Mouse (Mus musculus): Measurements from ENCODE around the gene Sars.

Sars gene

DNA sequence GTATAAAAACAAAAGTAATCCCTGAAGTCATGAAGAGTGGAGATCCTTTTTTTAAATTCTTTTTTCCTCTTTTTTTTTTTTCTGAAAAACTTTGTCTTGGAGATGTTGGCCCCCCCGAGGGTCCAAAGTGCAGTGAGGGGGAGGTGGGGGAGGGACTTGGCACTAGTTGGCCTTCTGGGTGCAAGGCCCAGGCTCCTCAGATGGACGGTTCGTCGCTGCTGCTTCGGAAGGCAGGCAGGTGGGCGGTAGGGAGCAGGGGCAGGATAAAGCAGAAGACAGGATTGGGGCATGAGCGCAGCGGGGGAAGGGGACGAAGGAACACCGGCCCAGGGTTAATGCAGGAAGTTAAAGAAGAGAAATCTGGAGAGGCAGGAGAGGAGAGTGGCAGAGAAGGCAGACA is 52.7 kb downstream of the Sars start:
- DNase-seq (ENCODE audit: low spot score) = no peak

DNA sequence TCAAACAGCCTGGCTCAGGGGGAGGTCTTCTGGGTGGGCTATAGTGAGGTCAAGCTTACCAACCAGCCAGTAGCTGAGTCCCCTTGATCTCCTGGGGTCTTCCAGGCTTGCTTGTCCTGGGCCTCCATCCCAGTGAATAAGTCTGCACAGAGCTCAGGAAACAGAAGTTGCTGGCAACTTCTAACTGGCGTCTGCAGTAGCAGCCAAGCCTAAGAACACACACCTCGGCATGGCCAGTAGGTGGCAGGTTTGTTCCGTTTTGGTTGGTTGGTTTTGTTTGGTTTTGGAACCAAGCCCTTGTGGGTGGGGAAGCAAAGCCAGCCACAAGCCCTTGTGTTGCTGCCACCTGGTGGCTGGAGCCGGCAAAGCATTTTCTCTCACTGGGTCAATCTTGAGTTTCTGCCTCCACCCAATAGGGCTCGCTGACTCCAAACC is 55.9 kb downstream of the Sars start:
- peak; percentile 99 for DNase-seq (ENCODE audit: low spot score)

DNA sequence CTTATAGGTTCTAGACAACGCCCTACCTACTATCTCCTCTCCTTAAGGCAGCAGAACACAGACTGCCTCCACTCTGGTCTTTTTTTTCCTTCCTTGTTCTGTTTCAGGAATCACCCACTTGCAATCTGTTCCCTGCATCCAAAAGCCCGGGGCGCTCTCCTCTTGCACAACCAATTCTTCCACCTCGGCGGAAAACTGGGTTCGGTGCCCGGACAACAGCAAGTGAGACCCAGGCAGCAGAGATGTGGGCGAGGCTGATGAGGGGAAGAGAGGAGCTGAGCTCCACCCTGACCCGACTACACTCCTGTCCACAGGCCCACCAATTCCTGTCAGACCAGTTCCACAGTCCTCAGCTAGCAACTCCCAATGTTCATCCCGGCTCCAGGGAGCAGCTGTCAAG is 58.8 kb downstream of the Sars start:
- no peak for DNase-seq (ENCODE audit: low spot score)

- DNase-seq (ENCODE audit: low spot score) = no peak
Measured at GRCm38 (mm10) chr3:108384425-108384824, 60.6 kb downstream of the Sars start.

DNA sequence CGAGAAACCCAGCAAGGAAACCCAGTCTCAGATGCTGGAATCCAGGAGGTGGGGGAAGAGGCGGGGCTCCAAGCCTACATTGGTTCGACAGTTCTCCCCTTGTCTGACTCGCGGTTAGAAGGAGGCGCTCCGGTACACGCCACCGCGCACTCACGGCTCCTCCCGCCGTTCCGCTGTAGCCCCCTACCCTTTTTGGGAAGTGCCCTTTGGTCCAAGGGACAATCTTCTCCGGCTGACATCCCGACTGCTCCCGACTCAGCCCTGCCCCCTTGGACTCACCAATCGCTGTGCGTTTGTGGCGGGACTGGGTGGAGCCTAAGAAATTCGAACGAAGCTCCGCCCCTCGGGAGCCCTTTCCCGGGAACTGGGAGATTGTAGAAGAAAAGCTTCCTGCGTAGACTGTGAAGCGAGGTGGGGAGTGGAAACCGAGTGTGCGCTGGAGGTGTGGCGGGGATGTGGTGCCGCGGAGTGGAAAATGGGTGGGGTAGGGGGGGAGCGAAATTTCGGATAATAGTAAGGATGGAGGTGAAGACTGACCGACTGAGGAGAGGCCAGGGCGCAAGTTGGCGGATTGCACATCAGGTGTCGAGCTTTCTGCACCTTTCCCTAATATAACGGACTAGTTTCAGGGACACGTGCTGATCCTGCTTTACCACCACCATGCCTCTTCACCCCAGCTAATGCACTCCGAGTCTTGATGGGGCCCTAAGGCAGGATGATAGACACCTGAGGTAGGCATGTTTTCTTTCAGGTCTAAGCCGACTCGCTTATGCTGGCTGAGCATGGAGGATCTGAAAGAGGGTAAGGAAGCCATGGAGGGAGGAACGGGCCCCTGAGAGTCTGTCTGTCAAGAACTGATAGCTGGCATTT is 61.3 kb downstream of the Sars start, which contains the start of gene Psrc1:
Psrc1 (plus strand) TSS at position 355 of the 870 bp plus-strand sequence.
- peak; percentile 83 for DNase-seq (ENCODE audit: low spot score)

DNA sequence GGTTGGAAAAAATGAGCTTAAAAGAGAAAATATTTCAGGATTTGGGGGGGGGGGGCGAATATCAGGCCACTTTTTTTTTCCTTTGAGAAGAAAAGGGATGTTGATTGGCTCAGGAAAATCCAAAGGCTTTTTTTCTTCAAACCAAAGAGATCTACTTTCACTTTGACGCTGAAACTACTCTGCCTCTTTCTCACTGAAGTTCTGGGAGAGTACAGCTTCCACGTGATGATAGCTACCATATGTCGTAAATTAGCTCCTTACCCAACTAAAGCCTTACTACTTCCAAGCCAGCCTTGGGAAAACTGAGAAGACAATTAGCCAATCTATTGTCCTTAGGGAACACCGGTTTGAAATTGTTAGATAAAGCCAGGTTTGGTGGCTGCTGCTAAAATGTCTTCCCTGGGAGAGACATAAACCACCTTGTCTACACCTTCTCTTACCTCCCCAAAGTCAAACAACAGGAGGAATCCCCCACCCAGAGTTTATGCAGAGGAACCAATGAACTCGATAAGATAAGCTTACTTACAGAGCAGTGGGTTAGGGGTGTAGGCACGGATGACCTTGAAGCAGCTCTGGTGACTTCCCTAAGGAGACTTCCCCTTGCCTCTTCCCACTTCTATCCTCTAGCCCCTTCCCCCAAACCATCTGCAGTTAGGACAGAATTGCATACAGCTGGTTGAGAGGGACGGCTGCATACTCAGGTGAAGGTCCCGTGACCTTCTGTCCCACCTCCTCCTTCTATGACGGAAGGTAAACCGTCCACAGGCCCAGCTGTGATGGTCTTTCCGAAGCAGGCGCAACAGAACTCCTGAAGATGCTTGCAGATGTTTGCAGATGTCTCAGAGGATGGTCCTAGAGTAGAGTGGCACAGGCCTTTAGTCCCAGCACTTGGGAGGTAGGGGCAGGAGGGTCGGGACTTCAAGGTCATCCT is 62.8 kb downstream of the Sars start:
- DNase-seq (ENCODE audit: low spot score) = peak; percentile 81

GRCm38 (mm10) chr3:108380695-108381094 is 64.3 kb downstream of the Sars start:
- DNase-seq (ENCODE audit: low spot score) = no peak

DNA sequence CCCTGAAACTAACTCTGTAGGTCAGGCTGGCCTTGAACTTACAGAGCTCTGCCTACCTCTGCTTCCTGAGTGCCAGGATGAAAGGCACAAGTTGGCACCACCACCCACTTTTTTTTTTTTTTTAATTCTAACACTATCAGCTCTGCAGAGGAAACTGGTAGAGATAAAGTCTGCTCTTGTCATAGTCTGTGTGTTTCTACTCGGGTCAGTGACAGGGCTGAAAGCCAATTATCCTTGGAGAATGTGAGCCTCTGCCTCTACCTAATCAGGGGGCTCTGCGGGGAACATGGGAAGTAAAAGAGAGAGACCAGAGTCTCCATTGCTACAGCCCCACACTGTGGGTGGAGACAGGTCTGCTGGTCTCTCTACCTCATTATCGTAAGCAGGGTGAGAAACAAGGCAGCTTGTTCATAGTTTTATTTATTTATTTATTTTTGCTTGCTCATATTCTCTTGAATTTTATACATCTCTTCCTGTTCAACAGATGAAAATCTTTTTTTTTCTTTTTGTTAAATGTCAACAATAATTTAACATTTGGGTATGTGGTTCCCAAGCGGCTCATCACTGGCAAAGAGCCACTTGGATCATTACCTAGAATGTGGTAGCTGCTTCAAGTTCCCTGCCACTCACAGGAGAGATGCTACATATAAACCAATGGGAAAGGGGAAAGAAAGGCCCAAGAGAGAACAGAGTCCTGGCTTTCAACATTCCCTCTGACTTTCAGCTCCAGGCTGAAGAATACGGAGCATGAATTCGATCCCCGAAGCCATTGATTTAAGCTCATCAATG is 65.9 kb downstream of the Sars start:
- no peak for DNase-seq (ENCODE audit: low spot score)

Measured in adipocyte (in vitro differentiated cells).